Mouse (Mus musculus): ENCODE data around the gene Mid1. TPM values are rescaled to one million over a fixed set of nuclear protein-coding genes. Genes with fewer than 3 reads are reported as not detected.
"Not testable (repeated sequence)": the region's sequence is repeated elsewhere in the genome, so short reads cannot be mapped to it uniquely, and the experiment has no call there.

The Mid1 gene
- polyA plus RNA-seq, 1 experiment from 2014 or later: 13.7 TPM

- peak; percentile 88 for DNase-seq (ENCODE audit: low spot score)
- peaks cover 19% of the 10 kb centered on the region for H3K9me3 ChIP-seq (replicated peaks; ENCODE audit: control insufficient read depth, low read length)
- not testable (repeated sequence) for H3K4me1 ChIP-seq (ENCODE audit: control insufficient read depth, insufficient read depth, low read length); H3K4me2 ChIP-seq (ENCODE audit: low read depth, low read length); H3K27ac ChIP-seq (replicated peaks; ENCODE audit: low read depth, low read length); H3K27me3 ChIP-seq (ENCODE audit: control insufficient read depth, insufficient read depth, low read length); H3K4me3 ChIP-seq (ENCODE audit: low read depth, low read length); H3K9ac ChIP-seq (replicated peaks; ENCODE audit: low read length)
- peak; percentile 92 for ATAC-seq (replicated peaks; ENCODE audit: insufficient number of reproducible peaks, low FRiP score, low TSS enrichment, low read depth)
- WGBS: 53% methylated on average over 27 of the region's 27 CpGs
- H3K36me3 ChIP-seq (replicated peaks; ENCODE audit: control insufficient read depth, insufficient read depth, low read depth, low read length): peaks cover 17% of the 10 kb centered on the region
Observed at GRCm38 (mm10) chrX:170017333-170018245, 332.6 kb downstream of the Mid1 start.

DNA sequence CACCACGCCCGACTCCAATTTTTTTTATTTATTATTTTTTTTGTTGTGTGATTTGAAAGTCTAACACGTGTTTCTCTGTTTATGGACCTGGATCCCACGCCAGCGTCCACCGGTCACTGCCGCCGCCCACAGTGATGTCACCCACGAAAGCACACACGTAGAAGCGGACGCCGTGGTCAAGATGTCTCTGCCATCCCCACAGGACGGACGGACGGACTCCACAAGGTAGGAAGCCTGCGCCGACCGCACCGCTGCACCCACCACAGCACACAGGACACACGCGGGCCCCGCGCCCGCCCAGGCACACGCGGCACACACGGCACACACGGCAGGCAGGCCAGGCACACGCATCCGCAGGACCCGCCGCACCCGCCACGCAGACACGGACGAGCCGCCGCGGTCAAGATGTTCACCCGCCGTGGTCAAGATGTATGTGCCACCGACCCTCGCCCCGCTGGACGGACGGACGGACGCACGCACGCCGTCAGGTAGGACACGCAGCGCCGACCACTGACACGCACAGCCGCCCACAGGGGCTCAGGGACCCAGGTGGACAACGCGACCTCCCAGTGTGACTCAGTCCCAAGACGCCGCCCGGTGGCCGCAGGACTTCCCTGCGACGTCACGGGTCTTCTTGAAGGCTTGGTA lies 333.7 kb downstream of the Mid1 start:
- not testable (repeated sequence) for H3K27me3 ChIP-seq (ENCODE audit: control insufficient read depth, insufficient read depth, low read length); H3K4me1 ChIP-seq (ENCODE audit: control insufficient read depth, insufficient read depth, low read length); H3K4me2 ChIP-seq (ENCODE audit: low read depth, low read length); H3K9ac ChIP-seq (replicated peaks; ENCODE audit: low read length); H3K27ac ChIP-seq (replicated peaks; ENCODE audit: low read depth, low read length); H3K4me3 ChIP-seq (ENCODE audit: low read depth, low read length)
- ATAC-seq (replicated peaks; ENCODE audit: insufficient number of reproducible peaks, low FRiP score, low TSS enrichment, low read depth) (peak; percentile 92), DNase-seq (ENCODE audit: low spot score) (peak; percentile 43)
- H3K9me3 ChIP-seq (replicated peaks; ENCODE audit: control insufficient read depth, low read length): peaks cover 19% of the 10 kb centered on the region
- WGBS: 88% methylated on average over 66 of the region's 66 CpGs
- peaks cover 17% of the 10 kb centered on the region for H3K36me3 ChIP-seq (replicated peaks; ENCODE audit: control insufficient read depth, insufficient read depth, low read depth, low read length)

GRCm38 (mm10) chrX:170019219-170019953 lies 334.4 kb downstream of the Mid1 start:
- H3K27ac ChIP-seq (replicated peaks; ENCODE audit: low read depth, low read length); H3K4me1 ChIP-seq (ENCODE audit: control insufficient read depth, insufficient read depth, low read length); H3K27me3 ChIP-seq (ENCODE audit: control insufficient read depth, insufficient read depth, low read length); H3K9ac ChIP-seq (replicated peaks; ENCODE audit: low read length); H3K4me3 ChIP-seq (ENCODE audit: low read depth, low read length); H3K4me2 ChIP-seq (ENCODE audit: low read depth, low read length): not testable (repeated sequence)
- peaks cover 19% of the 10 kb centered on the region for H3K9me3 ChIP-seq (replicated peaks; ENCODE audit: control insufficient read depth, low read length)
- peak; percentile 41 for ATAC-seq (replicated peaks; ENCODE audit: insufficient number of reproducible peaks, low FRiP score, low TSS enrichment, low read depth)
- peak; percentile 39 for DNase-seq (ENCODE audit: low spot score)
- 82% methylated on average over 30 of the region's 30 CpGs for WGBS
- H3K36me3 ChIP-seq (replicated peaks; ENCODE audit: control insufficient read depth, insufficient read depth, low read depth, low read length): peaks cover 17% of the 10 kb centered on the region

DNA sequence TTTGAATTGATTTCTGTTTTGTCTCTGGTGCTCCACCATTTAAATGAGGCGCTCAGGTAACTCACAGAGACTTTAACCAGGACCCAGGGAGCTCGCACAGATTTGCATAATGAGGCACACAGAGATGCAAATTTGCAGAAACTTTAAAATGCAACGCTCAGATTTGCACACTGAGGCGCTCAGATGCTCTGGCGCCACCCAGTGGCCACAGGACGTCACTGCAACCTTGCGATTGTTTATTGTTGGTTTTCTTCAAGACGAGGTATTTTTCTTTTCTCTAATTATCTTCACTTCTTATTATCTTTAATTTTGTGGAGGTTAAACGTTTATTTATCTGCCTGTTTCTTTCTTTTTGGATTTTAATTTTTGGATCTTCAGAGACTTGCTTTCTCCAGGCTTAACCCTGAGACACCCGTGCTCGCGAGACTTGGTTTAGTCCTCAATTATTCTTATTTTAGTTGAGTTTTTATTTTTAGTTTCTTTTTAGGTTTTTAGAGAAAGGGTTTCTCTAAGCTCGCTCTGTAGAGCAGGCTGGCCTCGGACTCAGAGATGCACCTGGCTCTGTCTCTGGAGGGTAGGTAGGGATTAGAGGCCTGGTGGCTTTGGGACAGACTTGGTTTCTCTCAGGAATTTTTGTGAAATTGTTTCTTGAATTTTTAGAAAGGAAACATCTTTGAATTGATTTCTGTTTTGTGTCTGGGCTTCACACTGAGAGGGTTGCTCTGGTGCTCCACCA lies 335.1 kb downstream of the Mid1 start:
- not testable (repeated sequence) for H3K4me1 ChIP-seq (ENCODE audit: control insufficient read depth, insufficient read depth, low read length); H3K9ac ChIP-seq (replicated peaks; ENCODE audit: low read length); H3K4me2 ChIP-seq (ENCODE audit: low read depth, low read length); H3K4me3 ChIP-seq (ENCODE audit: low read depth, low read length); H3K27me3 ChIP-seq (ENCODE audit: control insufficient read depth, insufficient read depth, low read length); H3K27ac ChIP-seq (replicated peaks; ENCODE audit: low read depth, low read length); ATAC-seq (replicated peaks; ENCODE audit: insufficient number of reproducible peaks, low FRiP score, low TSS enrichment, low read depth)
- peak; percentile 46 for DNase-seq (ENCODE audit: low spot score)
- 55% methylated on average over 14 of the region's 14 CpGs for WGBS
- H3K36me3 ChIP-seq (replicated peaks; ENCODE audit: control insufficient read depth, insufficient read depth, low read depth, low read length): peaks cover 17% of the 10 kb centered on the region
- peaks cover 19% of the 10 kb centered on the region for H3K9me3 ChIP-seq (replicated peaks; ENCODE audit: control insufficient read depth, low read length)

DNA sequence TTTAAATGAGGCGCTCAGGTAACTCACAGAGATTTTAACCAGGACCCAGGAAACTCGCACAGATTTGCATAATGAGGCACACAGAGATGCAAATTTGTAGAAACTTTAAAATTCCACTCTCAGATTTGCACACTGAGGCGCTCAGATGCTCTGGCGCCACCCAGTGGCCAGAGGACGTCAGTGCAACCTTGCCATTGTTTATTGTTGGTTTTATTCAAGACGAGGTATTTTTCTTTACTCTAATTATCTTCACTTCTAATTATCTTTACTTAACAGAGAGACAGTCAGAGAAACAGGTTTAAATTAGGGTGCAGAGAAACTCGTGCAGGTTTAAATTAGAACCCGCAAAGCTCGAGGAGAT lies 335.7 kb downstream of the Mid1 start:
- Histone ChIP-seq H3K9me3 (replicated peaks; ENCODE audit: control insufficient read depth, low read length) (peaks cover 19% of the 10 kb centered on the region), H3K36me3 (replicated peaks; ENCODE audit: control insufficient read depth, insufficient read depth, low read depth, low read length) (peaks cover 17% of the 10 kb centered on the region)
- not testable (repeated sequence) for H3K4me1 ChIP-seq (ENCODE audit: control insufficient read depth, insufficient read depth, low read length); H3K4me2 ChIP-seq (ENCODE audit: low read depth, low read length); ATAC-seq (replicated peaks; ENCODE audit: insufficient number of reproducible peaks, low FRiP score, low TSS enrichment, low read depth); H3K27me3 ChIP-seq (ENCODE audit: control insufficient read depth, insufficient read depth, low read length); H3K27ac ChIP-seq (replicated peaks; ENCODE audit: low read depth, low read length); H3K9ac ChIP-seq (replicated peaks; ENCODE audit: low read length); H3K4me3 ChIP-seq (ENCODE audit: low read depth, low read length)
- 44% methylated on average over 9 of the region's 9 CpGs for WGBS
- DNase-seq (ENCODE audit: low spot score): peak; percentile 87

DNA sequence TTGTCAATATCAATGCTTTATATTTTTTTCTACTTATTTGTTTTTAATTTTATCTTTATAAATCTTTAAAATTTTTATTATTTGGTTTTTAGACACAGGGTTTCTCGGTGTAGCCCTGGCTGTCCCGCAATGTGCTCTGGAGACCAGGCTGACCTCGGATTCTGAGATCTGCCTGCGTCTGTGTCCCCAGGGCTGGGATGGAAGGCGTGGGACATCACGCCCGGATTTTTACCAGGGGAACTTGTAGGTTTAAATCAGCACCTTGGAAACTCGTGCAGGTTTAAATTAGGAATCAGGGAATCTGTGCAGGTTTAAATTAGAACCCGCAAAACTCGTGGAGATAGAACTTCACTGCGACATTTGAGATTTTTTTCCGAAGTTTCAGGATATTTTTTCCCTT lies 336.2 kb downstream of the Mid1 start:
- H3K9ac ChIP-seq (replicated peaks; ENCODE audit: low read length); H3K4me2 ChIP-seq (ENCODE audit: low read depth, low read length); H3K27me3 ChIP-seq (ENCODE audit: control insufficient read depth, insufficient read depth, low read length); H3K27ac ChIP-seq (replicated peaks; ENCODE audit: low read depth, low read length); ATAC-seq (replicated peaks; ENCODE audit: insufficient number of reproducible peaks, low FRiP score, low TSS enrichment, low read depth); H3K4me3 ChIP-seq (ENCODE audit: low read depth, low read length); H3K4me1 ChIP-seq (ENCODE audit: control insufficient read depth, insufficient read depth, low read length): not testable (repeated sequence)
- H3K9me3 ChIP-seq (replicated peaks; ENCODE audit: control insufficient read depth, low read length): peaks cover 19% of the 10 kb centered on the region
- peaks cover 17% of the 10 kb centered on the region for H3K36me3 ChIP-seq (replicated peaks; ENCODE audit: control insufficient read depth, insufficient read depth, low read depth, low read length)
- peak; percentile 43 for DNase-seq (ENCODE audit: low spot score)
- 76% methylated on average over 12 of the region's 12 CpGs for WGBS

DNA sequence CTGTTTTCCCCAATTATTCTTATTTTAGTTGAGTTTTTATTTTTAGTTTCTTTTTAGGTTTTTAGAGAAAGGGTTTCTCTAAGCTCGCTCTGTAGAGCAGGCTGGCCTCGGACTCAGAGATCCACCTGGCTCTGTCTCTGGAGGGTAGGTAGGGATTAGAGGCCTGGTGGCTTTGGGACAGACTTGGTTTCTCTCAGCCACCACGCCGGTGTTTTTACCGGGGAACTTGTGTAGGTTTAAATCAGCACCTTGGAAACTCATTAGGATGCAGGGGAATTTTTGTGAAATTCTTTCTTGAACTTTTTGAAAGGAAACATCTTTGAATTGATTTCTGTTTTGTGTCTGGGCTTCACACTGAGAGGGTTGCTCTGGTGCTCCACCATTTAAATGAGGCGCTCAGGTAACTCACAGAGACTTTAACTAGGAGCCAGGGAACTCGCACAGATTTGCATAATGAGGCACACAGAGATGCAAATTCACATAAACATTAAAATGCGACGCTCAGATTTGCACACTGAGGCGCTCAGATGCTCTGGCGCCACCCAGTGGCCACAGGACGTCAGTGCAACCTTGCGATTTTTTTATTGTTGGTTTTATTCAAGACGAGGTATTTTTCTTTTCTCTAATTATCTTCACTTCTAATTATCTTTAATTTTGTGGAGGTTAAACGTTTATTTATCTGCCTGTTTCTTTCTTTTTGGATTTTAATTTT lies 336.9 kb downstream of the Mid1 start:
- H3K27me3 ChIP-seq (ENCODE audit: control insufficient read depth, insufficient read depth, low read length); H3K9ac ChIP-seq (replicated peaks; ENCODE audit: low read length); H3K27ac ChIP-seq (replicated peaks; ENCODE audit: low read depth, low read length); H3K4me1 ChIP-seq (ENCODE audit: control insufficient read depth, insufficient read depth, low read length); H3K4me3 ChIP-seq (ENCODE audit: low read depth, low read length); H3K4me2 ChIP-seq (ENCODE audit: low read depth, low read length); ATAC-seq (replicated peaks; ENCODE audit: insufficient number of reproducible peaks, low FRiP score, low TSS enrichment, low read depth): not testable (repeated sequence)
- 49% methylated on average over 15 of the region's 15 CpGs for WGBS
- peaks cover 19% of the 10 kb centered on the region for H3K9me3 ChIP-seq (replicated peaks; ENCODE audit: control insufficient read depth, low read length)
- H3K36me3 ChIP-seq (replicated peaks; ENCODE audit: control insufficient read depth, insufficient read depth, low read depth, low read length): peaks cover 17% of the 10 kb centered on the region
- peak; percentile 90 for DNase-seq (ENCODE audit: low spot score)

All from embryonic facial prominence, embryonic 11.5 days (tissue).